Mouse (Mus musculus) gonadal fat pad, adult 2 months (tissue): ENCODE results near the gene Gm20431. TPM values are rescaled to one million over a fixed set of nuclear protein-coding genes. Genes with fewer than 3 reads are reported as not detected.

Experiments used
- DNase-seq: peaks from one replicate; pipeline ENCODE4 v3.0.0-alpha.2; 2012; ENCODE audit warnings: low read depth
- polyA plus RNA-seq: library from polyadenylated mRNA; depleted of rRNA; stranded (reverse); fragments of >200 nt; gene quantifications from 2 replicates; pipeline ENCODE4 v1.2.3, GENCODE M21; 2012

Gene Gm20431
- polyA plus RNA-seq, 1 experiment, result 11.4 TPM

DNA sequence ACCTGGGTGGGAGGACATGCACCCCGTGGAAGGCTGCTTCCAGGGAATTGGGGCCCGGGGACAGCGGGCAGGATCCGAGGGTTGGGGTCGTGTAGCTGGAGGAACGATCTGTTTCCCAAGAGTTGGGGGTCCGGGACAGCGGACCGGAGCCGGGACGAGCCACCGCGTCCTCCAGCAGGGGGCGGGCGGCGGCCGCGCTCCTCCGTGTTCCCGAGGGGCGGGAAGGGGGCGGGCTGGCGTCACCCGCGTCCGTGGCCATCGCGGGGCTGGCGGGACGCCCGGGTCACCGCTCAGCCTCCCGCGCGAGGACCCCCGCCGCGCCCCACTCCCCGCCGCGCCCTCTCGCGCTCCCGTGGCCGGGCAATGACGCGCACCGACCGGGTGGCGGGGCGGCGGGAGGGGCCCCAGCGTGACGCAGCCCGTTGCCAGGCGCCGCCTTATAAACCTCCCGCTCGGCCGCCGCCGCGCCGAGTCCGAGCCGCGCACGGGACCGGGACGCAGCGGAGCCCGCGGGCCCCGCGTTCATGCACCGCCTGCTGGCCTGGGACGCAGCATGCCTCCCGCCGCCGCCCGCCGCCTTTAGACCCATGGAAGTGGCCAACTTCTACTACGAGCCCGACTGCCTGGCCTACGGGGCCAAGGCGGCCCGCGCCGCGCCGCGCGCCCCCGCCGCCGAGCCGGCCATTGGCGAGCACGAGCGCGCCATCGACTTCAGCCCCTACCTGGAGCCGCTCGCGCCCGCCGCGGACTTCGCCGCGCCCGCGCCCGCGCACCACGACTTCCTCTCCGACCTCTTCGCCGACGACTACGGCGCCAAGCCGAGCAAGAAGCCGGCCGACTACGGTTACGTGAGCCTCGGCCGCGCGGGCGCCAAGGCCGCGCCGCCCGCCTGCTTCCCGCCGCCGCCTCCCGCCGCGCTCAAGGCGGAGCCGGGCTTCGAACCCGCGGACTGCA lies 27.5 kb upstream of the Gm20431 start, which contains the start of gene Cebpb:
Gene Cebpb, plus strand, starts transcription at position 418 of the 954 bp plus-strand sequence.
- no peak for DNase-seq

- DNase-seq, result no peak
These were observed 26.8 kb upstream of the Gm20431 start for GRCm38 (mm10) chr2:167688126-167688497.

- no peak for DNase-seq
These were observed 26.4 kb upstream of the Gm20431 start for GRCm38 (mm10) chr2:167687651-167688101.

- no peak for DNase-seq
These were observed 25.9 kb upstream of the Gm20431 start for GRCm38 (mm10) chr2:167687250-167687586.

GRCm38 (mm10) chr2:167686382-167687249 lies 25.3 kb upstream of the Gm20431 start:
- DNase-seq, result no peak

DNA sequence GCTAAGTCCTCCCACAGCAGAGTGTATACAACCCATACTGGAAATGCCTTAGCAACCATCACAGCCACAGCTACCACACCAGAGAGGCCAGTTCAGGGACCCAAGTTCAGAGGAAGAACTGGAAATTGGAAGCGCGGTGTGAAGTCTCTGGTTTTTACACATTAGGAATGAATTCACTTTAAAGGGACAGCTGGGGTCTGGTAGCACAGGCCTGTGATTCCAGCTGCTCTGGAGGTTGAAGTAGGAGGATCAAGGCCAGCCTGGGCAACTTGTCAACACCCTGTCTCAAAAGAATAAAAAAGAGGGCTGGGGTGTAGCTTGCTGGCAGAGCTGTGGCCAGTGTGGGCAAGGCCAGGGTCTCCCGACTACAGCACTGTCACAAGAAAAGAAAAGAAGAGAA lies 24.6 kb upstream of the Gm20431 start:
- DNase-seq, result no peak

DNA sequence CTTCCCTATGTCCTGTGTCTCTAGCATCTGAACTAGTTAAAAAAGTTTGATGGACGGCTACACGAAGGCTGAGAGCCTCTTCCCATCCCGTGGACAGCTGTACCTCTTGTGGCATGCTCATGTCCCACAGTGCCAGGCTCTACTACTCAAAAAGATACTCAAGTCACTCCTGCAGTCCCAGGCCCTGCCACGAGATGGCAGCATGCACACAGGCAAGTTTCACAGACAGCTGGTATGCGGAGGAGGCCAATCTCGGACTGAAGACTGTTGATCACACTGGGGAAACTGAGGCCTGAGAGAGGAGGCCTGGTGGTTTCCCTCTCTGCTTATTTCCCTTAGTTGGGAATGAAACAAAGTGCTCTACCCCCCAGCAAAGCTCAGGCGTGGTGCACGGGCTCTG lies 23.8 kb upstream of the Gm20431 start:
- no peak for DNase-seq

- no peak for DNase-seq
These were observed 22.4 kb upstream of the Gm20431 start for GRCm38 (mm10) chr2:167683721-167684120.

GRCm38 (mm10) chr2:167680657-167681056 lies 19.4 kb upstream of the Gm20431 start:
- no peak for DNase-seq

DNA sequence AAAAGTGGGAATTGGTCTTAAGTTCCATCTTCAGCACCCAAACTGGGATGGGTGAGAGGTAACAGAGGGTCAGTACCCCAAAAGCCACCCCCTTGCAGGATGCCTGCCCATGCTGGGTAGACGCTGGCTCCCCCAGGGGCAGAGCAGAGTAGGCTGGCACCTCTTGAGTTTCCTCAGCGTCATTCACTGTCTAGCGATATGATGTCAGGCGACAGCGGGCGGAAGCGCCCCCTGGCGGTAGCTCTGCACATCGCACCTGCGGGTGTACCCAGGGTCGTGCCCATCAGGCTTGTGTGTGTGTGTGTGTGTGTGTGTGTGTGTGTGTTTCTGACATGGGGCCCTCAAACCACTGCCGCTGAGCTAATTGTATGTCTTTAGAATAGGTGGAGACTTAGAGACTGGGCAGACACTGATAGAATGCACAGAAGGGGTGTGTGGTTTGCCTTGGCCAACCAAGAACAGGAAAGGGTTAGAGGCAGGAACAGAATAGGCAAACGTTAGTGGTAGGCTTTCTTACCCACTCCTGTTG lies 18.7 kb upstream of the Gm20431 start:
- DNase-seq, result no peak

DNA sequence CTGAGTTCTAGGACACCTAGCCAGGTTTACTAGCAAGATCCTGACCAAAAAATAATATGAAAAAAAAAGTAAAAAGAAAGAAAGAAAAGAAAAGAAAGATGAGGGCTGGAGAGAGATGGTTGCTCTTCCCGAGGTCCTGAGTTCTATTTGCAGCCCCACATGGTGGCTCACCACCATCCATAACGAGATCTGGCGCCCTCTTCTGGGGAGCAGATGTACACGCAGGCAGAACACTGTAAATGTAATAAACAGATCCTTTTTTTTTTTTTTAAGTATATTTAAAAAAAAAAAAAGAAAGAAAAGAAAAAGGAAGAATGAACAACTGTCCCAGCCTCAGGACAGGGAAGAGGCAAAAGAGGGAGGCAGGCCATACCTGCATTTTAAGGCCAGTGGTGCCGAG lies 17.3 kb upstream of the Gm20431 start:
- no peak for DNase-seq

DNA sequence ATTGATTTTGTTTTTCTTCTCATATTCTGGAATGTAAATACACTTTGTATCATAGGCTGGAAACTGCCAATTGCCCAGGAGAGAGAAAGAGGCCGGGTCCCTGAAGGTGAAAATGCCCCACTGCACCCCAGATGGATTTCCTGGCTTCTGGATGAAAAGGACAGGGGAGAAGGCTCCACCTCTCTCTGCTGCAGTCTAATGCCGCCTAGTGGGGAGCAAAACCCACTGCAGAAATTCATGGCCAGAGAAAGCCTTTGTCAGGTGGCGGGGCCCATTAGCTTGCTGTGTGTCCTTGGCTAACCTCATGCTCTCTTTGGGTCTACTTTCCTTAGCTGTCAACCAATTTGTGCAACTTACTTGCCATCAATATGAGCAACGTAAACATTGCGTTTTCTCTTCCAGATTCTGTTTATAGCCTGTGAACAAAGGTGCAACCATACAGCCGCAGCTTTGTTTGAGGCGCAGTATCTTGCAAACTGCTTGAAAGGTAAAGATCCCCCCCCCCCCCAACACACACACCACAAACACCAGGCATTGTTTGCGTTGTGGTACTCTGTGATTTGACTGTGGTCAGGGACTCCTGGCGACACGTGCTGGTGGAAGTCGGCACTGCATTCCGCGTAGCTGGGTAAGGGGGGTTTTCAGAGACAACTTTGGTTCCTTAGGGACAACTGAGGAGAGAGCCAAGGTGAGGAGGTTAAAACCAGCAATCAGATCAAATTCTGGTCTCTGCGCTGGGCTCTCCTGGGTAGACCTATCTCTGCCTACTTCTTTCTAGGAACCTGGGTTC lies 14.0 kb upstream of the Gm20431 start:
- no peak for DNase-seq

- no peak for DNase-seq
These were observed 11.0 kb upstream of the Gm20431 start for GRCm38 (mm10) chr2:167672212-167672685.

- no peak for DNase-seq
These were observed 9.9 kb upstream of the Gm20431 start for GRCm38 (mm10) chr2:167671101-167671633.

- no peak for DNase-seq
These were observed 8.1 kb upstream of the Gm20431 start for GRCm38 (mm10) chr2:167669398-167669797.

DNA sequence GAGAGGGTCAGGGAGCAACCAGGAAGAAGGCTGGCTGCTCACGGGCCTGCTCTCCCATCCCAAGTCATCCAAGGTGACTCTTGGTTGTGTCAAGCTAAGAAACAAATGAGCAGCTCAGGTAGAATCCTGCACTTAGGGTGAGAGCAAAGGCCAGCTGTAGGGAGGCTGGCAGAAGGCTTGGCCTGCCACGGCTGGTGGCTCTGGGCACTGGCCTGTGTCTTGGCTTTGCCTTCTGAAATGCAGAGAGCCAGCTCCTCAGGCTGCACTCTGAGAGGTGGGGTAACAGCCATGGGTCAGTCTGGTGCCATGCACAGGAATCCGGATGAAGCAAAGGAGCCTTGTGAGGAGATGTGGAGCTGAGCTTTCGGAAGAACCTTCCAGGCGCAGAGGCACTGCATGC lies 7.1 kb upstream of the Gm20431 start:
- DNase-seq, result no peak

DNA sequence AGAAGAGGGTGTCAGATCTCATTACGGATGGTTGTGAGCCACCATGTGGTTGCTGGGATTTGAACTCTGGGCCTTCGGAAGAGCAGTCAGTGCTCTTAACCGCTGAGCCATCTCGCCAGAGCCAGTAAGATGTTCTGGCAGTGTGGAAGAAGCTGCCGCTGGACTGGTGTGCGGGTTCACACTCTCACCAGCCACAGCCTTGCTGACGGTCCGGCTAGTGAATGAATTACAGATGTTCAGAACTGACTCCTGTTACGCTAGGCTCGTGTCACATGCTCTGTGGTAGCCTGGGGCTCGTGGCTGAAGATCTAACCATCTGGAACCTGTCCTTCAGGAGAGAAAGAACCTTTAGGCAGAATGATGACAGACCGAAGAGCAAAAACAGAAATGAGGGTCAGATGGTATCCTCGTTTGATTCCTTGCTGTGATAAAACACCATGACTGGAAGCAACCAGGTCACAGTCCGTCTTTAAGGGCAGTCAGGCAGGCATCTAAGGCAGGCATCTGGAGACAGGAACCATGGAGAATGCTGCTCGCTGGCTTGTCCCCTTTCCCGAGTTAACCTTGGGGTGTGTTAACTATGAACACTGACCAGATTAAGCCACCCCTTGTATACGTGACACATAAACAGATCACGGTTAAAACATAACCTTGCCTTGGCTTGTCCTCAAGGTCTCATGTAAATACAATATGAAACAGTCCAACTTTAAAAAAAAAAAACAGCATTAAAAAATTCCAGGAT lies 4.8 kb upstream of the Gm20431 start:
- no peak for DNase-seq

DNA sequence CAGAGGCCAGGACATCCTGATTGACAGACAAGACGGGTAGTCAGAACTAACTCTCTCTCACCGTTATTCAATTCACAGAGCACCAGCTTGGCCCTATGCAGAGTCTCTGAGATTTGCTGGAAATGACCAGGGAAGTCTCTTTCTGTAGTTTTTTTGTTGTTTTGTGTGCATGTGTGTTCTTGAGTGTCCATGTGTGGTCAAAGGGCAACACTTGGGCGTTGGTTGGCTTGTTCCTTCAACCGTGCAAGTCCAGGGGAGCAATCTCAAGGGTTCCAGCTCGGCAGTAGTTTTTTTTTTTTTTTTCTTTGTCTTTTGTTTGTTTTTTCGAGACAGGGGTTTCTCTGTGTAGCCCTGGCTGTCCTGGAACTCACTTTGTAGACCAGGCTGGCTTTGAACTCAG lies 1.4 kb upstream of the Gm20431 start:
- no peak for DNase-seq

- DNase-seq, result no peak
These were observed 705 bp downstream of the Gm20431 start for GRCm38 (mm10) chr2:167660611-167660971.

DNA sequence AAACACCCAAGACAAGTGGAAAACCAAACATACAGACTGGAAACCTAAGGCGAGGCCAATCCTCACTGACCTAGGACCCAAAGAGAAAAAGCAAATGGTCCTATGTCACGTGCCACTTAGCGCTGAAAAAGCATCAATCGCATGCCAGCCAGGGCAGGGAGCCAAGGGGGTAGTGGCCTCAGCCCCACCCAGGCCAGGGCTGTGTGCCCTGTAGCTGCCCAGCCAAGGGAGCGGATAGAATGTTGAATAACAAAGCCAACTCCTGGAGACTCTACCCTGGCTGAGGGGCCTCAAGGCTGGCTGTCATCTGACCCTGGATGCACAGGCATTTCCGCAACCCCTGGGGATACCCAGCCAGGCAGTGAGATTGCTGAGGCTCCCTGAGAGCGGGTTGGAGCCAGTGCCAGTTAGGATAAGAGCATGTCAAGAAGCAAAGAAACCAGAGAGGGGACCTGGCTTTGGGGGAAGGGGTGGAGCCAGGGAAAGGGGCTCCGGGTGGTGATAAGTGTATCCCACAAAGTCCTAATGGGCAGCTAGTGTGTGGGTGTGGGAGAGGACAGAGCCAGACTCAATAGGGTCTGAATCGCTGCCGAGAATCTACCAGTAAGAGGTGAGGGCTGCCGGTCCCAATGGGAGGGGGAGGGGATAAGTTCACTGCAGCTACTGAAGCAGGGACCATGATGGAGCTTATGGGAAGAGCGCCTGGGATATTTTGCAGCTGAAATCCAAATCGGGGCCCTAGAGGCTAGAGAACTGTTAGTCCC lies 1.3 kb downstream of the Gm20431 start:
- no peak for DNase-seq
